Mouse (Mus musculus): ENCODE measurements around the gene Zfp972. TPM values are rescaled to one million over a fixed set of nuclear protein-coding genes. Genes with fewer than 3 reads are reported as not detected.
"Not testable (repeated sequence)": the region's sequence is repeated elsewhere in the genome, so short reads cannot be mapped to it uniquely, and the experiment has no call there.

Gene Zfp972
- total RNA-seq (2021), result 1 to 10 TPM in 1 of 2 experiments, under 1 TPM in 1; 0.95 to 1.4 TPM
- long read RNA-seq, experiment 1, partial matches to known transcripts, result 0 of 1 reads
- long read RNA-seq, experiment 1, other reads (novel, unspliced or antisense), result 1 of 1 reads
- long read RNA-seq, experiment 2, result 0 reads

GRCm38 (mm10) chr2:177925563-177926103 lies at the start of gene Zfp972:
Gene Zfp972, minus strand, starts transcription at chr2:177925613.
- not testable (repeated sequence) for DNase-seq (ENCODE audit: low spot score in 2 of 2)

GRCm38 (mm10) chr2:177974814-177975213 lies 49.4 kb upstream of the Zfp972 start:
- not testable (repeated sequence) for DNase-seq (ENCODE audit: low spot score in 2 of 2)

- DNase-seq (ENCODE audit: low spot score in 2 of 2), result peak; percentile 11 to 53
These were observed 31.7 kb upstream of the Zfp972 start, which contains the start of gene Gm14326 for GRCm38 (mm10) chr2:177957145-177957544. Gene Gm14326, minus strand, starts transcription at chr2:177957297.

GRCm38 (mm10) chr2:177956734-177957133 lies 31.3 kb upstream of the Zfp972 start:
- DNase-seq (ENCODE audit: low spot score in 2 of 2), result not testable (repeated sequence)

GRCm38 (mm10) chr2:177903276-177903675 lies 22.1 kb downstream of the Zfp972 start:
- not testable (repeated sequence) for DNase-seq (ENCODE audit: low spot score in 2 of 2)

- DNase-seq (ENCODE audit: low spot score in 2 of 2), result not testable (repeated sequence)
These were observed 27.2 kb downstream of the Zfp972 start for GRCm38 (mm10) chr2:177898171-177898570.

- DNase-seq (ENCODE audit: low spot score in 2 of 2), result not testable (repeated sequence)
These were observed 28.3 kb downstream of the Zfp972 start, which contains the start of gene Gm14327 for GRCm38 (mm10) chr2:177897046-177897578. Gene Gm14327, plus strand, starts transcription at chr2:177897096.

GRCm38 (mm10) chr2:177887743-177888142 lies 37.7 kb downstream of the Zfp972 start:
- peak in 1 of 2 experiments; percentile 2 for DNase-seq (ENCODE audit: low spot score in 2 of 2)

GRCm38 (mm10) chr2:177862254-177862653 lies 63.2 kb downstream of the Zfp972 start:
- DNase-seq (ENCODE audit: low spot score in 2 of 2), result not testable (repeated sequence)

Other genes starting within 250 kb of the Zfp972 start
- 10 to 100 TPM; 26.3 to 27.5 TPM for gene Gm14322, start 166.3 kb downstream of the Zfp972 start, total RNA-seq (2021)
- gene Gm14325, start 85.3 kb downstream of the Zfp972 start, total RNA-seq (2021), result 100 to 1,000 TPM; 121 to 137 TPM
- gene Gm14327, start 28.5 kb downstream of the Zfp972 start, total RNA-seq (2021), result 1 to 10 TPM; 5.2 to 5.3 TPM
- 10 to 100 TPM; 26.7 to 31.6 TPM for gene Gm14326, start 31.7 kb upstream of the Zfp972 start, total RNA-seq (2021)
- gene Zfp971, start 97.7 kb upstream of the Zfp972 start, total RNA-seq (2021), result 10 to 100 TPM; 25.2 to 26.4 TPM
- 10 to 100 TPM; 14.9 to 16.5 TPM for gene Zfp931, start 152.9 kb upstream of the Zfp972 start, total RNA-seq (2021)
- gene Phactr3, start 193.4 kb upstream of the Zfp972 start, total RNA-seq (2021), result 1 to 10 TPM; 7.3 to 8.2 TPM

Measured in adrenal gland, postnatal 4 days (tissue).